Mouse (Mus musculus) midbrain, postnatal 0 days (tissue): ENCODE results near the gene Pam16. TPM values are rescaled to one million over a fixed set of nuclear protein-coding genes. Genes with fewer than 3 reads are reported as not detected.

Experiments
- ATAC-seq: fragments of 200-750 bp; cut with Nextera tagmentation; 2 replicates; pipeline ENCODE4 v1.8.0; 2017; ENCODE audit warnings: moderate number of reproducible peaks, mild to moderate bottlenecking, moderate TSS enrichment, moderate library complexity; ENCODE audit not compliant: low FRiP score
- DNase-seq: peaks from one replicate; pipeline ENCODE4 v3.0.0-alpha.2; 2015; ENCODE audit warnings: low spot score
- H3K27ac ChIP-seq: fragments of 300-500 bp; sonication (generic); 2 replicates; pipeline ENCODE4 v1.5.1; 2014; ENCODE audit warnings: low read depth, mild to moderate bottlenecking, low read length, mixed read lengths
- H3K27me3 ChIP-seq: fragments of 300-500 bp; sonication (generic); 2 replicates; pipeline ENCODE4 v1.6.1; 2014; ENCODE audit warnings: low read length, control low read depth, mixed read lengths; ENCODE audit not compliant: insufficient read depth
- H3K36me3 ChIP-seq: fragments of 300-500 bp; sonication (generic); 2 replicates; pipeline ENCODE4 v1.6.1; 2014; ENCODE audit warnings: low read length, control low read depth, mixed read lengths; ENCODE audit not compliant: insufficient read depth
- H3K4me1 ChIP-seq: fragments of 300-500 bp; sonication (generic); 2 replicates; pipeline ENCODE4 v1.6.1; 2014; ENCODE audit warnings: mild to moderate bottlenecking, control low read depth, antibody characterized with exemption, low read length, mixed read lengths; ENCODE audit not compliant: insufficient read depth
- H3K4me2 ChIP-seq: fragments of 300-500 bp; sonication (generic); 2 replicates; pipeline ENCODE4 v1.6.1; 2014; ENCODE audit warnings: low read depth, mild to moderate bottlenecking, low read length, mixed read lengths; ENCODE audit not compliant: poor library complexity, severe bottlenecking
- H3K4me3 ChIP-seq: fragments of 300-500 bp; sonication (generic); 2 replicates; pipeline ENCODE4 v1.5.1; 2014; ENCODE audit warnings: low read depth, mild to moderate bottlenecking, low read length, moderate library complexity
- H3K9ac ChIP-seq: fragments of 300-500 bp; sonication (generic); replicated peaks from 2 replicates; pipeline ENCODE4 v1.6.1; 2014; ENCODE audit warnings: mild to moderate bottlenecking, low read length, moderate library complexity, mixed read lengths; ENCODE audit not compliant: poor library complexity, severe bottlenecking
- H3K9me3 ChIP-seq: fragments of 300-500 bp; sonication (generic); 2 replicates; pipeline ENCODE4 v1.6.1; 2016; ENCODE audit warnings: low read length, control low read depth
- CTCF ChIP-seq: IDR thresholded peaks from 2 replicates; pipeline ENCODE4 v1.5.1; 2016; ENCODE audit warnings: antibody characterized with exemption, mild to moderate bottlenecking
- WGBS: fragments of 180-500 bp; shearing (Covaris S2); extraction: QIAGEN DNeasy Blood & Tissue Kit; methylation state at CpG from one replicate; pipeline ENCODE4 v1.1.7; 2014; 5-methylcytosine and 5-hydroxymethylcytosine counted together
- polyA plus RNA-seq: library from polyadenylated mRNA; unstranded; fragments of >200 nt; fragmentation: Nextera tagmentation; extraction: Ambion mirVana; gene quantifications from 2 replicates; pipeline ENCODE4 v1.2.1, GENCODE M21; 2015
- total RNA-seq: library from RNA; depleted of rRNA; stranded (reverse); fragments of >200 nt; gene quantifications from 2 replicates; pipeline ENCODE4 v1.2.3, GENCODE M21; 2014

The Pam16 gene
- total and polyA plus RNA-seq, 2 experiments from 2014 or later: 31.7 to 134 TPM

GRCm38 (mm10) chr16:4600701-4601310, 24.0 kb downstream of the Pam16 start:
- no peaks in the 10 kb centered on the region for H3K9me3 ChIP-seq
- H3K9ac ChIP-seq: no peak overlapping the region
- no peak overlapping the region for H3K4me3 ChIP-seq
- no peaks in the 10 kb centered on the region for H3K27me3 ChIP-seq
- H3K27ac ChIP-seq: no peak overlapping the region
- H3K4me1 ChIP-seq: peaks cover 15% of the 10 kb centered on the region; the same call in 1 of the 2 replicates
- no peaks in the 10 kb centered on the region for H3K36me3 ChIP-seq
- WGBS: 79% methylated on average over 9 of the region's 9 CpGs
- H3K4me2 ChIP-seq: no peak overlapping the region
- ATAC-seq: no peak
- no peak for DNase-seq
- TF ChIP-seq CTCF: no peak

- DNase-seq: no peak
- no peak overlapping the region for H3K4me3 ChIP-seq
- no peak overlapping the region for H3K27ac ChIP-seq
- H3K4me1 ChIP-seq: peaks cover 20% of the 10 kb centered on the region; the same call in 1 of the 2 replicates
- no peak overlapping the region for H3K9ac ChIP-seq
- no peak for ATAC-seq
- TF ChIP-seq CTCF: no peak
- WGBS: 88% methylated on average over 3 of the region's 3 CpGs
- H3K27me3 ChIP-seq: no peaks in the 10 kb centered on the region
- no peaks in the 10 kb centered on the region for H3K9me3 ChIP-seq
- no peak overlapping the region for H3K4me2 ChIP-seq
- no peaks in the 10 kb centered on the region for H3K36me3 ChIP-seq
These were observed 25.2 kb downstream of the Pam16 start for GRCm38 (mm10) chr16:4599616-4600015.

GRCm38 (mm10) chr16:4598891-4599543, 25.8 kb downstream of the Pam16 start:
- Histone ChIP-seq H3K9me3 (no peaks in the 10 kb centered on the region), H3K27ac (no peak overlapping the region), H3K4me2 (no peak overlapping the region), H3K4me1 (peaks cover 20% of the 10 kb centered on the region; the same call in 1 of the 2 replicates), H3K9ac (0 out of 2 replicates have a peak overlapping the region, but pooled peaks have one; percentile 19), H3K4me3 (no peak overlapping the region), H3K27me3 (no peaks in the 10 kb centered on the region), H3K36me3 (no peaks in the 10 kb centered on the region)
- 18% methylated on average over 6 of the region's 6 CpGs for WGBS
- DNase-seq (peak; percentile 25), ATAC-seq (no peak)
- no peak for TF ChIP-seq CTCF

GRCm38 (mm10) chr16:4598041-4598440, 26.7 kb downstream of the Pam16 start:
- Histone ChIP-seq H3K36me3 (no peaks in the 10 kb centered on the region), H3K9me3 (no peaks in the 10 kb centered on the region), H3K4me1 (peaks cover 20% of the 10 kb centered on the region; the same call in 1 of the 2 replicates), H3K9ac (no peak overlapping the region), H3K27me3 (no peaks in the 10 kb centered on the region), H3K4me2 (no peak overlapping the region), H3K27ac (no peak overlapping the region), H3K4me3 (no peak overlapping the region)
- WGBS: 67% methylated on average over 5 of the region's 5 CpGs
- no peak for TF ChIP-seq CTCF
- DNase-seq (no peak), ATAC-seq (no peak)

GRCm38 (mm10) chr16:4597296-4597695, 27.5 kb downstream of the Pam16 start:
- Histone ChIP-seq H3K4me2 (peak overlapping the region; percentile 92), H3K27ac (no peak overlapping the region), H3K9ac (no peak overlapping the region), H3K9me3 (no peaks in the 10 kb centered on the region), H3K4me1 (peaks cover 19% of the 10 kb centered on the region; the same call in 1 of the 2 replicates), H3K4me3 (no peak overlapping the region), H3K36me3 (no peaks in the 10 kb centered on the region), H3K27me3 (no peaks in the 10 kb centered on the region)
- no peak for ATAC-seq
- no peak for DNase-seq
- TF ChIP-seq CTCF: no peak
- 66% methylated on average over 7 of the region's 7 CpGs for WGBS

GRCm38 (mm10) chr16:4596836-4597235, 28.0 kb downstream of the Pam16 start:
- no peak for DNase-seq
- no peak overlapping the region; the same call in 1 of the 2 replicates for H3K9ac ChIP-seq
- 0 out of 2 replicates have a peak overlapping the region, but pooled peaks have one; percentile 83 for H3K4me3 ChIP-seq
- H3K27me3 ChIP-seq: no peaks in the 10 kb centered on the region
- H3K27ac ChIP-seq: no peak overlapping the region
- peak overlapping the region; percentile 92 for H3K4me2 ChIP-seq
- 44% methylated on average over 2 of the region's 2 CpGs for WGBS
- ATAC-seq: no peak
- no peaks in the 10 kb centered on the region for H3K9me3 ChIP-seq
- peaks cover 15% of the 10 kb centered on the region; the same call in 1 of the 2 replicates for H3K4me1 ChIP-seq
- H3K36me3 ChIP-seq: no peaks in the 10 kb centered on the region
- TF ChIP-seq CTCF: no peak
